Mouse (Mus musculus): ENCODE data around the gene Vbp1. TPM values are rescaled to one million over a fixed set of nuclear protein-coding genes. Genes with fewer than 3 reads are reported as not detected.
"Not testable (repeated sequence)": the region's sequence is repeated elsewhere in the genome, so short reads cannot be mapped to it uniquely, and the experiment has no call there.

Vbp1 gene
- polyA plus RNA-seq (2014; fragmentation: Nextera tagmentation; extraction: Ambion mirVana) = 156 and 169 TPM in 2 replicates

DNA sequence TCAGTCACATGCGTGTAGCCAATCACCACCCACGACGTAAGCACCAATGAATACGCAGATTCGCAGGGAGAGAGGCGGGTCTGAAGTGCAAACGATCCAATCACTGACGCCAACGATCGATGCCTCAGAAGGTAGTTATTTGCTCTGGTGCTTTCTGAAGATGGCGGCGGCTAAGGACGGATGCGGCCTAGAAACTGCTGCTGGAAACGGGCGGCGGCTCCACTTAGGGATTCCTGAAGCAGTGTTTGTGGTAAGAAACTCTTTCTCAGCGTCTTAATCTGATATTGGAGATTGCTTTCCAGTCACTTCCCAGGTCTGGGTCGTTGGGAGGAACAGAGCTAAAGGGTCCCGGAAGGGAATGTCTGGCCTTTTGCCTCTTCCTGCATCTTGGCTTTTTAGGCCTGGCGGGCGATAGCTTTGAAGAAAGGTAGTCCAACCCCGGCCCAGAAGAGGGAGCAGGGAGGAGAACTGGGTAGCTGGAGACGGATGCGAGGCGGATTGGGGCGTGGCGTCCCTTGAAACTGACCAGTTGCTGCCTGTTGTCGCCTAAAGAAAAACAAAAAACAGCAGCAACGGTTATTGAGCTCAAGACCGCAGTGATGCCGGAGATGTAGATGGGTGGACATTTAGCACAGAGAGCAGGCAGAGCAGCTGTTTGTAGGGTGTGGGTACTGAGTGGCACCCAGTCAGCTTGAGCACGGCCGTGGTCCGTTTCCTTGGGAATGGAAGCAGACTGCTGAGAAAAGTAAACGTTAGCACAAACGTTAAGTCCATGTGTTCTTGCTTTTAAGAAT lies at the start of gene Vbp1:
TSS of gene Vbp1 (plus strand) at position 121 of the 794 bp plus-strand sequence.
- Histone ChIP-seq H3K27ac (replicated peaks in 1 of 2; ENCODE audit: control insufficient read depth in 1 of 2, insufficient read depth in 1 of 2, low read depth in 2 of 2, low read length in 2 of 2) (peak within 1 kb of the TSS; percentile 85 to 95), H3K27me3 (ENCODE audit: control insufficient read depth, insufficient read depth, low read length) (no peaks in the 10 kb centered on the region), H3K9ac (ENCODE audit: low read length) (peak within 1 kb of the TSS; percentile 77), H3K4me1 (ENCODE audit: control insufficient read depth in 2 of 2, insufficient read depth in 2 of 2, low read length in 2 of 2) (0 out of 4 replicates have a peak, but pooled peaks cover 0 to 3% of the 10 kb centered on the region in 2 experiments), H3K4me2 (ENCODE audit: low read length) (peak within 1 kb of the TSS; percentile 53), H3K9me3 (ENCODE audit: control insufficient read depth, low read length) (no peaks in the 10 kb centered on the region), H3K4me3 (ENCODE audit: control insufficient read depth in 1 of 2, insufficient read depth in 1 of 2, low read depth in 1 of 2, low read length in 2 of 2) (peak within 1 kb of the TSS; percentile 57 to 88), H3K36me3 (ENCODE audit: control insufficient read depth, insufficient read depth, low read length) (no peaks in the 10 kb centered on the region)
- WGBS = 13% methylated on average over 37 of the region's 37 CpGs
- ATAC-seq (ENCODE audit: insufficient number of reproducible peaks, insufficient read depth, low FRiP score, low read depth) = peak; percentile 90

DNA sequence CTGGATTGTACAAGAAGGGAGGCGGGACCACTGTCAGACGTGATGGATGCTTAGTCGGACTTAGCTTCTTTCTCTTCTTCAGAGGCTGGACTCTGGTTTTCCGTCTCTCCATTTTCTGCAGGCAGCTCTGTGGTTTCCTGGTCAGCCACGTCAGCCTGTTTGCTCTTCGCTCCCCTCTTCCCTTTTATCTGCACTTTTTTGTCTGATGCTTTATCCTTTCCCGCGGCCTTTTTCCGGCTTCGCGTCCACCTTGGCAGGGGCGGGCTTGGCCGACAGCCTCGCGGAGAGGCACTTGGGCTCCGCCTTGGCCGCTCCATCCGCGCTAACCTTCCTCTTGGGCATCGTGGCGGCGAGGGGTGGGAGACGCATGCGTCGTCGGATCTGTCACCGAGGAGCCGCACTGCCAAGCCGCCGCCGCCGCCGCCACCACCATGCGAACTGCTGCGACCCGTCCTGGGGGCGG lies 38.9 kb upstream of the Vbp1 start:
- not testable (repeated sequence) for H3K4me1 ChIP-seq (ENCODE audit: control insufficient read depth in 2 of 2, insufficient read depth in 2 of 2, low read length in 2 of 2); H3K9me3 ChIP-seq (ENCODE audit: control insufficient read depth, low read length); H3K27ac ChIP-seq (replicated peaks in 1 of 2; ENCODE audit: control insufficient read depth in 1 of 2, insufficient read depth in 1 of 2, low read depth in 2 of 2, low read length in 2 of 2); H3K36me3 ChIP-seq (ENCODE audit: control insufficient read depth, insufficient read depth, low read length); H3K27me3 ChIP-seq (ENCODE audit: control insufficient read depth, insufficient read depth, low read length)
- Histone ChIP-seq H3K4me2 (ENCODE audit: low read length) (peak overlapping the region; percentile 57), H3K4me3 (ENCODE audit: control insufficient read depth in 1 of 2, insufficient read depth in 1 of 2, low read depth in 1 of 2, low read length in 2 of 2) (peak overlapping the region; percentile 30 to 54), H3K9ac (ENCODE audit: low read length) (0 out of 2 replicates have a peak overlapping the region, but pooled peaks have one; percentile 46)
- WGBS = 18% methylated on average over 37 of the region's 37 CpGs
- ATAC-seq (ENCODE audit: insufficient number of reproducible peaks, insufficient read depth, low FRiP score, low read depth) = 0 out of 2 replicates have a peak, but pooled peaks have one; percentile 39

DNA sequence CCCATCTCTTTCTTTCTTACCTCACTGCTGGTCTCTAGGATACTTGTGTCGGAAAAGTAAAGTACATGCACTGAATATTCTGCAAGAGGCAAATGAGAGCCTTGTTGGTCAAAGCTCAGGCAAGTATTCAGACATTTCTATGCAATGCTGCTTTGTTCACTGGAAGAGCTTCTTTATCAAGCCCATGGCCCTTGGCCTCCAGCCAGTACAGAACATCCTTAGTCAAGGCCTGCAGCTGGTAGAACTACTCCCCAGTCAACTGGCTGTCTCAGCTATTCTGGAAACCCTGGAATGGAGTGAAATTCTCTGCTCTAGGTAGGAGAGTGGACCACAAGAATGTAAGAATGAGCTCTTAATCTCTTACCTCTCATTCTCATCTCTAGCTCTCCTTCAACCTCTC lies 24.2 kb upstream of the Vbp1 start:
- ATAC-seq (ENCODE audit: insufficient number of reproducible peaks, insufficient read depth, low FRiP score, low read depth) = no peak
- no peak overlapping the region for H3K9ac ChIP-seq (ENCODE audit: low read length)
- WGBS = 67% methylated on average over 1 of the region's 1 CpGs
- H3K36me3 ChIP-seq (ENCODE audit: control insufficient read depth, insufficient read depth, low read length) = no peaks in the 10 kb centered on the region
- no peak overlapping the region for H3K4me2 ChIP-seq (ENCODE audit: low read length)
- no peaks in the 10 kb centered on the region for H3K4me1 ChIP-seq (ENCODE audit: control insufficient read depth in 2 of 2, insufficient read depth in 2 of 2, low read length in 2 of 2)
- no peaks in the 10 kb centered on the region for H3K9me3 ChIP-seq (ENCODE audit: control insufficient read depth, low read length)
- no peak overlapping the region for H3K4me3 ChIP-seq (ENCODE audit: control insufficient read depth in 1 of 2, insufficient read depth in 1 of 2, low read depth in 1 of 2, low read length in 2 of 2)
- no peak overlapping the region for H3K27ac ChIP-seq (replicated peaks in 1 of 2; ENCODE audit: control insufficient read depth in 1 of 2, insufficient read depth in 1 of 2, low read depth in 2 of 2, low read length in 2 of 2)
- H3K27me3 ChIP-seq (ENCODE audit: control insufficient read depth, insufficient read depth, low read length) = no peaks in the 10 kb centered on the region

DNA sequence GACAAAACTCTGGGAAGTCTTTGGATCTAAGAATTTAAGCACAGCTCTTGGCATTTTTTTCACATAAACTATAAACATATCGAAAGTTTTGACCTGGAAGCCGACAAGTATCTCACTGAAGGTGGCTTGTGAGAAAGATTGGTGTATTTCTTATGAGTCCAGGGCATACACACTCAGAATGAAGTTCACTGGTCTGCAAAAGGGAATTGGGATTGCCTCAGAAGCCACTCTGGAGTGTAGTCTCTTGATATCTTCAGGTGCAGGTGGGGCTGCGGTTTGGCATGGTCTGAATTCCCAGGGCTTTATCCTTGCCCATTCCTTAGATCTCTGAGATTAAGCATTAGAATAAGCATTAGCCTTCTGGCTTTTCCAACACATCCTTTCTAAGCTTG lies 316 bp upstream of the Vbp1 start:
- Histone ChIP-seq H3K9me3 (ENCODE audit: control insufficient read depth, low read length) (no peaks in the 10 kb centered on the region), H3K27me3 (ENCODE audit: control insufficient read depth, insufficient read depth, low read length) (no peaks in the 10 kb centered on the region), H3K4me3 (ENCODE audit: control insufficient read depth in 1 of 2, insufficient read depth in 1 of 2, low read depth in 1 of 2, low read length in 2 of 2) (0 out of 4 replicates have a peak overlapping the region, but pooled peaks of 1 of the 2 experiments have one; percentile 57), H3K9ac (ENCODE audit: low read length) (no peak overlapping the region), H3K4me1 (ENCODE audit: control insufficient read depth in 2 of 2, insufficient read depth in 2 of 2, low read length in 2 of 2) (0 out of 4 replicates have a peak, but pooled peaks cover 0 to 3% of the 10 kb centered on the region in 2 experiments), H3K27ac (replicated peaks in 1 of 2; ENCODE audit: control insufficient read depth in 1 of 2, insufficient read depth in 1 of 2, low read depth in 2 of 2, low read length in 2 of 2) (no peak overlapping the region), H3K36me3 (ENCODE audit: control insufficient read depth, insufficient read depth, low read length) (no peaks in the 10 kb centered on the region), H3K4me2 (ENCODE audit: low read length) (peak overlapping the region; percentile 26)
- ATAC-seq (ENCODE audit: insufficient number of reproducible peaks, insufficient read depth, low FRiP score, low read depth) = no peak
- 31% methylated on average over 3 of the region's 3 CpGs for WGBS

DNA sequence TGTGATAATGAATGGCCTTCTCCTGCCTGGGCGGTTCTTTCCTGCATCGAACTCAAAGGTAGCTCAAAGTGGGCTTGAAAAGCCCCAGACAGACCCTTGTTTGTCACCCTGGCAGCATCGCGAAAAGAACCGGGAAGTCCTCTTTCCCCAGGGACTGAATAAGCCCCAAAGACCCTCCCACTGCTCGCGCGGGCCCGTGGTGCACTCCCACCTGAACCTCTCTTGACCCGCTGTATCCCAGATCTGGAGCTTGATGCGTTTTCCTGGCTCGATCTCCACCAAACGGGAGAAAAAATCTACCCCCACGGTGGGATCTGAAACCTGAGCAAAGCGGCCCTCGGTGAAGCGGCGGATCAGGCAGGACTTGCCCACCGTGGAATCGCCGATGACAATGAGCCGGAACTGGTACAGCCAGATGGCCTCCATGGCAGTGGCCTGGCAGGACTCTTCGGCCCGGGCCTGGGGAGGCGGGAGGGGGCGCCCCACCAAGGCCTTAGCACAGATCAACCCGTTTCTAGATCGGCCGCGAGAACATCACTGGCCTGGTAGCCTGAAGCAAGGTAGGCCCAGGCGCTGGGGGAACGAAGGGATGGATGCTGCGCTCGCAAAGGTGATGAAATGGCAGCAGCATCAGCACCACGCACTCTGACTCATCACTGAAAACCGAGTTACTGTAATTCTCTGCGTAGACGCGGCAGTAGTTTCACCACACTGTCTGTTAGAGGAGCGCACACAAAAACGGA lies 63.7 kb downstream of the Vbp1 start, which contains the start of gene Rab39b:
TSS of gene Rab39b (minus strand) at position 650 of the 743 bp plus-strand sequence.
- 18% methylated on average over 41 of the region's 41 CpGs for WGBS
- H3K4me3 ChIP-seq (ENCODE audit: control insufficient read depth in 1 of 2, insufficient read depth in 1 of 2, low read depth in 1 of 2, low read length in 2 of 2) = peak within 1 kb of the TSS; percentile 40 to 50
- no peaks in the 10 kb centered on the region for H3K36me3 ChIP-seq (ENCODE audit: control insufficient read depth, insufficient read depth, low read length)
- H3K4me2 ChIP-seq (ENCODE audit: low read length) = peak within 1 kb of the TSS; percentile 65
- no peaks in the 10 kb centered on the region for H3K27me3 ChIP-seq (ENCODE audit: control insufficient read depth, insufficient read depth, low read length)
- ATAC-seq (ENCODE audit: insufficient number of reproducible peaks, insufficient read depth, low FRiP score, low read depth) = no peak
- H3K9ac ChIP-seq (ENCODE audit: low read length) = peak within 1 kb of the TSS; percentile 11; the same call in 1 of the 2 replicates
- H3K9me3 ChIP-seq (ENCODE audit: control insufficient read depth, low read length) = no peaks in the 10 kb centered on the region
- no peaks in the 10 kb centered on the region; a peak in 1 of 4 replicates for H3K4me1 ChIP-seq (ENCODE audit: control insufficient read depth in 2 of 2, insufficient read depth in 2 of 2, low read length in 2 of 2)
- no peak within 1 kb of the TSS for H3K27ac ChIP-seq (replicated peaks in 1 of 2; ENCODE audit: control insufficient read depth in 1 of 2, insufficient read depth in 1 of 2, low read depth in 2 of 2, low read length in 2 of 2)

DNA sequence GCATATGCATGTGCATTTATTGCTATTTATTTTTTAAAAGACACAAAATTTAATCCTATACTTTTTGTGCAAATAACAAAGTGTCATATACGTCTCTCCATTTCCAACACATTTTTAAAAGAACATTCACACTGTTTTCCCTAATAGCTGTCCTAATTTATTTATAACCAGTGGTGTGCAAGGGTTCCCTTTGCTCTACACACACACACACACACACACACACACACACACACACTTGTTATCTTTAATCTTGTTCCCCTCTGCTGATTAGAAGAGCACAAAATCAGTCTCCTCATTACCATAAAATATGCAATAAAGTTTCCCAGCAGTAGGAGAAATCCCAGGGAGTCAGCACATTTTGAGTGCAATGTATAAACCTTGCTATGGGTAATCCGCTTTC lies 64.4 kb downstream of the Vbp1 start:
- no peak overlapping the region for H3K9ac ChIP-seq (ENCODE audit: low read length)
- no peak overlapping the region for H3K4me2 ChIP-seq (ENCODE audit: low read length)
- no peaks in the 10 kb centered on the region; a peak in 1 of 4 replicates for H3K4me1 ChIP-seq (ENCODE audit: control insufficient read depth in 2 of 2, insufficient read depth in 2 of 2, low read length in 2 of 2)
- H3K36me3 ChIP-seq (ENCODE audit: control insufficient read depth, insufficient read depth, low read length) = no peaks in the 10 kb centered on the region
- 80% methylated on average over 2 of the region's 2 CpGs for whole genome bisulfite sequencing
- H3K27me3 ChIP-seq (ENCODE audit: control insufficient read depth, insufficient read depth, low read length) = no peaks in the 10 kb centered on the region
- no peaks in the 10 kb centered on the region for H3K9me3 ChIP-seq (ENCODE audit: control insufficient read depth, low read length)
- H3K27ac ChIP-seq (replicated peaks in 1 of 2; ENCODE audit: control insufficient read depth in 1 of 2, insufficient read depth in 1 of 2, low read depth in 2 of 2, low read length in 2 of 2) = no peak overlapping the region
- no peak overlapping the region for H3K4me3 ChIP-seq (ENCODE audit: control insufficient read depth in 1 of 2, insufficient read depth in 1 of 2, low read depth in 1 of 2, low read length in 2 of 2)
- ATAC-seq (ENCODE audit: insufficient number of reproducible peaks, insufficient read depth, low FRiP score, low read depth) = no peak

Measured in heart, embryonic 14.5 days (tissue).